Mouse (Mus musculus) monocyte, adult 2 months (primary cell): Measurements from ENCODE around the gene Gm10031.
A peak's percentile ranks its signal among the peaks of the same experiment; 100 is the strongest.
"Not testable (repeated sequence)": the region's sequence is repeated elsewhere in the genome, so short reads cannot be mapped to it uniquely, and the experiment has no call there.

ENCODE experiments used
- DNase-seq, 2 experiments: peaks; one replicate each; pipeline ENCODE4 v3.0.0; 2022; ENCODE audit warnings: low spot score in 2 of 2, low read depth in 1 of 2

Gm10031 gene

DNA sequence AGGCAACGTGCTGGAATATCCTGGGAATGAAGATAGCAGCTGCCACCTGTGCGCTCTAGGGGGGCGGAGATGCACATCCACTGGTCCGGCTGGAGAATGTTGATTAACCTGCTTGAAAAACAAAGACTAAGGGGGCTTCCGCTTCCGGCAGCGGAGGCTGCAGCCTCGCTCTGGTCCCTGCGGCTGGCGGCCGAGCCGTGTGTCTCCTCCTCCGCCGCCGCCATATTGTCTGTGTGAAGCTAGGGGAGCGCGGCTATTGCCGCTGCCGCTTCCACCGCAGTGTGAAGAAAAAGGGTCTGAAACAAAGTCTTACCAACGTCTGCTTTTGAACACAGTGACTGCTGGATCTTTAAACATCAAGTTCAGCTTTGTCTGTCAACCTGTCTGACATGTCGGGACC lies at the start of gene Gm10031:
Gene Gm10031 (plus strand): TSS at position 171 of the 400 bp plus-strand sequence.
- not testable (repeated sequence) for DNase-seq

DNA sequence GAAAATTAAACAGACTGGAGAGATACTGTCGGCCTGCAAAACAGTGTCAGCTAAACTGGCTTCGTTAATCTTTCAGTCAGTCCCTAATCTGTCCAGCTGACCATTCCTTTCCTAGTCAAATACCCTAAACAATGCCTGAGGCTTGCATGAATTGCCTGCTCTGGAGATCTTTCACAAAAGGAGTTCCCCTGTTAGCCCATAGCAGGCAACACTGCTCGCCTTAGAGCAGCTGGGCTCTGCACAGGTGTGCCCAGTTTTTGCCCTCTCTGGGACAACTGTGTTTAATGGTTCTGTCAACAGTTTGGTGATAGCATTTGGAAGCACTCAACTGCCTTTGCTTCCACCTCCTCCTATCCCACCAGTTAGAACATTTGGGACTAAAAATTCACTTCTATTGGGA lies 49.0 kb upstream of the Gm10031 start:
- no peak for DNase-seq

GRCm38 (mm10) chr1:156476016-156476415 lies 47.8 kb upstream of the Gm10031 start:
- DNase-seq = no peak

GRCm38 (mm10) chr1:156476535-156476934 lies 47.3 kb upstream of the Gm10031 start:
- DNase-seq = no peak

- DNase-seq = no peak
These were observed 42.0 kb upstream of the Gm10031 start for GRCm38 (mm10) chr1:156481826-156482225.

- DNase-seq = no peak
These were observed 36.3 kb upstream of the Gm10031 start for GRCm38 (mm10) chr1:156487498-156487897.

GRCm38 (mm10) chr1:156488031-156488430 lies 35.8 kb upstream of the Gm10031 start:
- no peak for DNase-seq

DNA sequence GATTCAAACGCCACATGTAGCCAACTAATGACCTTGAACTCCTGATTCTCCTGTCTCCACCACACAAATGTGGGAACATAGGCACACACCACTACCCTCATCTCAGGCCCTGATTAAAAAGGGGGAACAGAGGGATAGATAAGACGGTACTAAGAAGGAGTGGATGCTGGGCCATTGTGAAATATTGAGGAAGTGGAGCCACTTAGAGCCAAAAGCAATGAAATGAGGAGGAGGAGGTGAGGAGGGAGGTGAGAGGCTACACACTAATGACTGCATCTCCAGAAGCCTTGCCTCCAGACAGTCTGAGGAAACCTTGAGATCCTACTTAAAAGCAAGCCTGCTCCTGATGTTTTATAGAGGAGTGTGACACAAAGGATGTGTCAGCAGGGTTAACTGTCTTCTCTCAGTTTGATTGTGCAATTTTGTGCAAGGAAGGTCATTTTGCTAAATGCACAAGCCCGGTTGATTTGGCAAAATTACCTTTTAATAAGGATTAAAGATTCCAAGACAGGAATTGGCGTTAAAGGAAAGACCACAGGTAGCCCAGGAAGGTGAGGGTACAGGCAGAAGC lies 32.5 kb upstream of the Gm10031 start:
- DNase-seq = no peak

- DNase-seq = no peak
These were observed 28.8 kb upstream of the Gm10031 start for GRCm38 (mm10) chr1:156495025-156495424.

GRCm38 (mm10) chr1:156496910-156497309 lies 26.9 kb upstream of the Gm10031 start:
- DNase-seq = no peak

DNA sequence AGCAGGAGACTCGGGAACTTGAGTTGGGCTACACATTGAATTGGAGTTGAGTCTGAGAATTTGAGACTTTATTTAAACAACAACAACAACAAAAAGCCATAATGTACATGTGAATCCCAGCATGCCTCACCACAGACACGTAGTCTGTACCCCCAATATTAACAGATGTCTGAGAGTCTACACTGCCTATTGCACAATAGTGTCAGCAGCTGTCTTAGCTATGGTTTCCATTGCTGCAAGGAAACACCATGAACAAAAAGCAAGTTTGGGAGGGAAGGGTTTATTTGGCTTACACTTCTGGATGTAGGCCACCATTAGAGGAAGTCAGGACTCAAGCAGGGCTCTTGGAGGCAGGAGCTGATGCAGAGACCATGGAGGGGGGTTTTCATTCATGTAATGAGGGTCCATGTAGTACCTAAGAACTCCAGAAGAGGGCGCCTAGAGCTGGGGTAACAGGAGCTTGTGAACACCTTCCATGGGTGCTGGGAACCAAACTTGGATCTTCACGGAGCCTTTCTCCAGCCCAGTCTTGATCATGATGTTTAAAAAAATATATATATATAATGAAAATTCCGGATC lies 18.8 kb upstream of the Gm10031 start:
- no peak for DNase-seq

- DNase-seq = no peak
These were observed 17.9 kb upstream of the Gm10031 start for GRCm38 (mm10) chr1:156505901-156506300.

DNA sequence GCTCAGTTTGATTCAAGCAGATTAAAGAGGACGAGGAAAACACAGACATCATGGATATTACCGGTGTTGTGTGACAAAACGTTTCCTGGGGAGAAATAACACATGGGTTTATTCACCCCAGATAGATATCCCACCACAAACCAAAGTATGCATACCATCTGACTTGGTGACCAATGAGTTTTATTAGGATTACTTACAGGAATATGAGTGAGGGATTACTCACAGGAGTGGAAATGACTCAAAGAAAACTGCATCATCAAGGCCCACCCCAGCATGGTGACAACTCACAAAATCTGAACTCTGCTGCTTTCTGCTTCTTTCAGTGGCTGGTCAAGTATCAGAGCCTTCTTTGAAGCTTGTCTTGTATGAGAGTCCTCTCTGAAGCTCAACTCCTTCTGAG lies 16.1 kb upstream of the Gm10031 start:
- no peak for DNase-seq

DNA sequence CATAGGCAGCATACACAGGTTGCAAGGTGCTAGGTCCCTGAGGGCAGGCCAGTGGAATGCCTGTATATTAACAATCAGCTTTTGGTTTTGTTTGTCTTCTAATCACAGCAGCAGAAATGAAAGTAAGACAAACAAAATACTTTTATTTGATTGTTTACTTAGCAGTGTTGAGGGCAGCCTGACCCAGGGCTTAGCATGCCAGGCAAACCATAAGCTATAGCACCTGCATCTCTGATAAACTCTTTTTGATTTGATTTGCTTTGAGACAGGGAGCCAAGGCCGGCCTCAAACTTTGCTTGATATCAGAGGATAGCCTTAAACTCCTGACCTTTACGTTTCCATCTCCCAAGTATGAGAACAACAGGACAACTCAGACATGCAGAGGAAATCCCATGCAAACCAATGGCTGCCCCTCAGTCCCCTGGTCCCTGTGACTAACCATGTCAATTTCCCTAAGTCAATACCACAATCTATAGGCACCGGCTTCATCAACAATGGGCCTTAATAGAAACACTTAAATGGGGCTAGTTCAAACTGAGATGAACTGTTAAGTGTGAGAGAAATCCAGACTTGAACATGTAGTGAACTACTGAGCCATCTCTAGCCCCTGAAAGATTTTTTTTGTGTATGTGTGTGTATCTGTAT lies 3.6 kb upstream of the Gm10031 start:
- DNase-seq = no peak

DNA sequence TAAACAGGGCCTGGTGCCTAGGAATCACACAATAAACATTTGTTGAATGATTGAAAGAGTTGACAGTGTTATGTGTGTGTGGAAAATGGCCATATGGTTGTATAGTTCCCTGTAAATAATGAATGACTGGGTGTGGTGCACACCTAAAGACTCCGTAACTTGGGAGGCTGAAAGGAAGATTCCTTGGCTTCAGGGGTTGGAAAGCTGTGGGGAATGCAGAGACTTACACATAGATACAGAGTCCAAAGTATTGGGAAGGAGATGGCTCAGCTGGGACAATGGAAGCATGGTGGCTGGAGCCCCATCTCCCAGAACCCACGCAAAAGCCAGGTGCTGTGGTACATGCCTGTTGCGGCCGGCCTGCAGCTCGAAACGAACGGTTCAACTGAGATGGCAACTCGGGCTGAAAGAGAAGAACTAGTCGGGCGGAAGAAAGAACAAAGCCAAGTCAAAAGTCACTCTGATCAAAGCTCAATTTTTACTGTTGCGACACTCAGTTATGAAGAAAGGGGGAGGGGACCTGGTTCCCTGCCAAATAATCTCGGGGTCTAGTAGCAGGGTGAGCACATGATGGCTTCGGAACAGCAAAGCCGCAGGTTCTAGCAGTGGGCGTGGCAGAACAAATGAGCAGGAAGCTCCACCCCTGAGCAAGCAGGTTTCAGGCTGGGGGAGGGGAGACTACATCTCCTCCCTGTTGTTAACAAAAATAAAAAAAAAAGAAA lies 1.9 kb upstream of the Gm10031 start:
- DNase-seq = peak; percentile 3 to 9

DNA sequence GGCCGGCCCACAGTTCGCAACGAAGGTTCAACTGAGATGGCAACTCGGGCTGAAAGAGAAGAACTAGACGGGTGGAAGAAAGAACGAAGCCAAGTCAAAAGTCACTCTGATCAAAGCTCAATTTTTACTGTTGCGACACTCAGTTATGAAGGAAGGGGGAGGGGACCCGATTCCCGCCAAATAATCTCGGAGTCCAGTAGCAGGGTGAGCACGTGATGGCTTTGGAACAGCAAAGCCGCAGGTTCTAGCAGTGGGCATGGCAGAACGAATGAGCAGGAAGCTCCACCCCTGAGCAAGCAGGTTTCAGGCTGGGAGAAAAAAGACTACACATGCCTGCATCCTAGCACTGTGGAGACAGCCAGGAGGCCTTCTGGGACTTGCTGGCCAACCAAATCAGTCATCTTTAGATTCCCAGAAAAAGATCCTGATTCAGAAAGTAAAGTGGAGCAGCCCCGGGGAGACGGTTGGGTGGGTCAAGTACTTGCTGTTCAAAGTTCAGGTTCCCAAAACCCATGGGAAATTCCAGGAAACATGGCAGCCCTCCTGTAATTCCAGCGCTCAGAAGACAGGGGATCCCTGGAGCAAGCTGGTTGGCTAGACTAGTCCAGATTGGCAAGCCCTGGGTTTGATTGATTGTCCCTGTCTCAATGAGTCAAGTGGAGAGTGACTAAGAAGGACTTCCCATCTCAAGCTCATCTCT lies 8.8 kb downstream of the Gm10031 start:
- DNase-seq = not testable (repeated sequence)

DNA sequence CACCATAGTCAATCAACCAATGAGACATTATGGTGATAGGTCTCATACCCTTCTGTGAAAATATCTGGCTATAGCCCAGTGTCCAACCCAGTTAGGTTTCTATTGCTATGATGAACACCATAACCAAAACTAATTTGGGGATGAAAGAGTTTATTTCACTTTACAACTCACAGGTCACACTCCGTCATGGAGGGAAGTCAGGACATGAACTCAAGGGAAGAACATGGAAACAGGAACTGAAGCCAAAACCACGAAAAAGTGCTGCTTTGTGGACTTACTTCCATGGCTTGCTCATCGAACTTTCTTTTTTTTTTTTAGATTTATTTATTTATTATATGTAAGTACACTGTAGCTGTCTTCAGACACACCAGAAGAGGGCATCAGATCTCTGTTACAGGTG lies 9.7 kb downstream of the Gm10031 start:
- no peak for DNase-seq

- DNase-seq = no peak
These were observed 10.1 kb downstream of the Gm10031 start for GRCm38 (mm10) chr1:156533911-156534310.

DNA sequence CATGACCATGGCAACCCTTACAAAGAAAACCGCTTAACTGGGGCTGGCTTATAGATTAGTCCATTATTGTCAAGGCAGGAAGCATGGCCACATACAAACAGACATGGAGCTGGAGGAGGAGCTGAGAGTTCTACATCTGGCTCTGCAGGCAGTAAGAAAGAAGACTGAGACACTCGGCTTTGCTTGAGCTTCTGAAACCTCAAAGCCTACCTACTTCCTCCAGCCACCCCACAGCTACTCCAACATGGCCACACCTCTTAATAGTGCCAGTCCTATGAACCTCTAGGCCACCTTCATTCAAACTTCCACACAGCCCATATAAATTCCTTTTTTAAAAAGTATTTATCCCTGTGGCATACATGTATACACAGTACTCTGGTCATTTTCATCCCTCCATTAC lies 13.2 kb downstream of the Gm10031 start:
- DNase-seq = no peak

DNA sequence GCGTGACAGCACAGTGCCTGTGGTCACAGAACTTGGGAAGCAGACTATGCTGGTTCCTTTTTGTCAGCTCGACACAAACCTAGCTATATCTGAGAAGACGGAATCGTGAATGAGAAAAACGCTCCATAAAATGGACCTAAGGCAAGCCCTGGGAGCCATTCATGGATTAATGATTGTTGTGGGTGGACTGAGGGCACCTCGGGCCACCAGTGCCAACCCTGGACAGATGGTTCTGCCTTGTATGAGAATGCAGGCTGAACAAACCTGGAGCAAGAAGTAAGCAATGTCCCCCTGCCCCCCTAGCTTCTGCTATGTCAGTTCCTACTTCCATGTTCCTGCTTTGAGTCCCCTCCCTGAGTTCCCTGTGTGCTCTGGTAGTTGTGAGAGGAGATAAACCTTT lies 13.9 kb downstream of the Gm10031 start:
- DNase-seq = no peak

GRCm38 (mm10) chr1:156538382-156538781 lies 14.6 kb downstream of the Gm10031 start:
- DNase-seq = no peak
